Mouse (Mus musculus) lung, postnatal 0 days (tissue): ENCODE results near the gene Pigr. TPM values are rescaled to one million over a fixed set of nuclear protein-coding genes. Genes with fewer than 3 reads are reported as not detected.
A peak's percentile ranks its signal among the peaks of the same experiment; 100 is the strongest.

Experiments
- ATAC-seq: fragments of 200-750 bp; cut with Nextera tagmentation; 2 replicates; pipeline ENCODE4 v1.8.0; 2017; ENCODE audit warnings: moderate library complexity
- DNase-seq: peaks from one replicate; pipeline ENCODE4 v3.0.0-alpha.2; 2016; ENCODE audit warnings: low spot score
- H3K27ac ChIP-seq: fragments of 300-500 bp; sonication (generic); 2 replicates; pipeline ENCODE4 v1.5.1; 2014; ENCODE audit warnings: antibody characterized with exemption, mild to moderate bottlenecking, low read length, mixed read lengths
- H3K27me3 ChIP-seq: fragments of 300-500 bp; sonication (generic); replicated peaks from 2 replicates; pipeline ENCODE4 v1.6.1; 2014; ENCODE audit warnings: low read length, mixed read lengths; ENCODE audit not compliant: insufficient read depth
- H3K36me3 ChIP-seq: fragments of 300-500 bp; sonication (generic); 2 replicates; pipeline ENCODE4 v1.6.1; 2014; ENCODE audit warnings: low read length, mixed read lengths; ENCODE audit not compliant: insufficient read depth
- H3K4me1 ChIP-seq: fragments of 300-500 bp; sonication (generic); 2 replicates; pipeline ENCODE4 v1.6.1; 2014; ENCODE audit warnings: antibody characterized with exemption, low read depth, low read length, mixed read lengths; ENCODE audit not compliant: insufficient read depth
- H3K4me2 ChIP-seq: fragments of 300-500 bp; sonication (generic); replicated peaks from 2 replicates; pipeline ENCODE4 v1.6.1; 2014; ENCODE audit warnings: low read depth, mild to moderate bottlenecking, low read length, moderate library complexity, mixed read lengths
- H3K4me3 ChIP-seq: fragments of 300-500 bp; sonication (generic); 2 replicates; pipeline ENCODE4 v1.5.1; 2014; ENCODE audit warnings: low read depth, low read length
- H3K9ac ChIP-seq: fragments of 300-500 bp; sonication (generic); replicated peaks from 2 replicates; pipeline ENCODE4 v1.6.1; 2014; ENCODE audit warnings: low read depth, mild to moderate bottlenecking
- H3K9me3 ChIP-seq: fragments of 300-500 bp; sonication (generic); 2 replicates; pipeline ENCODE4 v1.6.1; 2016; ENCODE audit warnings: low read length, mixed read lengths
- CTCF ChIP-seq: IDR thresholded peaks from 2 replicates; pipeline ENCODE4 v1.5.1; 2016; ENCODE audit warnings: antibody characterized with exemption, mild to moderate bottlenecking
- EP300 ChIP-seq: IDR thresholded peaks from 2 replicates; pipeline ENCODE4 v1.6.1; 2016; ENCODE audit warnings: antibody characterized with exemption, mild to moderate bottlenecking, control low read depth
- WGBS: fragments of 180-500 bp; shearing (Covaris S2); extraction: QIAGEN DNeasy Blood & Tissue Kit; methylation state at CpG from one replicate; pipeline ENCODE4 v1.1.7; 2014; 5-methylcytosine and 5-hydroxymethylcytosine counted together
- polyA plus RNA-seq: library from polyadenylated mRNA; unstranded; fragments of >200 nt; fragmentation: Nextera tagmentation; extraction: Ambion mirVana; gene quantifications from 2 replicates; pipeline ENCODE4 v1.2.1, GENCODE M21; 2015

Gene Pigr
- polyA plus RNA-seq, result 0.08 and 0.26 TPM in 2 replicates

DNA sequence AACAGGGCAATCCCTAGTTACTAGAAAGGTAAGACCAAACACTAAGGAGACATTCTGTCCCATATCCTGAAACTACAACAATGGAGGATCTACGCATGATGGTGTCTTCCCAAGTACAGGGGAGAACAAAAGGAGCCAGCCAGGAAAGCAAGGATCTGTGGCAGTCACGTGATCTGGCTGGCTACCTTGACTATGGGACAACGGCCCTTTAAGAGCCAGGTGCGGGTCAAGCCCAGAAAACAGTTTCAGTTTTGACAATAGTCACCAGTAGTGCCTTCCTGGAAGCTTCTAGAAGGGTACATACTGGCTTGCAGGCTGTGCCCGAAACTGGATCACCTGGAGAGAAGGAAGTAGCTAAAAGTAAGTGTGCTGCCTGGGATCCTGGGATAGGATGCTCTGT lies at the start of gene Pigr:
Gene Pigr (plus strand): TSS at position 237 of the 400 bp plus-strand sequence.
- no peak for ATAC-seq
- H3K4me2 ChIP-seq, result no peak within 1 kb of the TSS
- no peak within 1 kb of the TSS for H3K9ac ChIP-seq
- no peaks in the 10 kb centered on the region for H3K27me3 ChIP-seq
- H3K9me3 ChIP-seq, result no peaks in the 10 kb centered on the region
- no peaks in the 10 kb centered on the region for H3K4me1 ChIP-seq
- TF ChIP-seq EP300 (no peak), CTCF (no peak)
- 78% methylated on average over 5 of the region's 5 CpGs for WGBS
- H3K36me3 ChIP-seq, result no peaks in the 10 kb centered on the region
- H3K4me3 ChIP-seq, result no peak within 1 kb of the TSS
- DNase-seq, result no peak
- H3K27ac ChIP-seq, result no peak within 1 kb of the TSS

DNA sequence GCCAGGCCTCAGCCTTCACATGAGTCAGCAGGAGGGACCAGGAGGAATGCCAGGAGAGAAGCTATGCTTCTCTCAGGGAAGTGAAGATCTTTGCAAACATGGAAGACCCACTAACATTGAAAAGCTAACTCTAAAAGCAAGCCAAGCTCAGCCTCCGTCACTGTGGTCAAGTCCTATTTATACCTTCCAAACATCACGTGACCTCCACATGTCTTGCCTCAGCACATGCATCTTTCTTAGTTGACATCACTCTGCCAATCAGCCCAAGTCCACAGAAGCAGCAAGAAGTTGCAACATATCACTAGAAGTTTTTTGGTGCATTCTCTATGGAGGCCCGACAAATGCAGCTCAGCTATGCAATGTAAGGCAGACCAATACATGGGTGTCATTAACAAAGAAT lies 46.6 kb upstream of the Pigr start:
- Histone ChIP-seq H3K4me3 (no peak overlapping the region), H3K9ac (no peak overlapping the region), H3K27me3 (no peaks in the 10 kb centered on the region), H3K27ac (no peak overlapping the region), H3K4me1 (no peaks in the 10 kb centered on the region), H3K4me2 (no peak overlapping the region), H3K36me3 (no peaks in the 10 kb centered on the region), H3K9me3 (no peaks in the 10 kb centered on the region)
- DNase-seq, result no peak
- ATAC-seq, result no peak
- 78% methylated on average over 3 of the region's 3 CpGs for WGBS
- no peak for TF ChIP-seq EP300
- no peak for TF ChIP-seq CTCF

DNA sequence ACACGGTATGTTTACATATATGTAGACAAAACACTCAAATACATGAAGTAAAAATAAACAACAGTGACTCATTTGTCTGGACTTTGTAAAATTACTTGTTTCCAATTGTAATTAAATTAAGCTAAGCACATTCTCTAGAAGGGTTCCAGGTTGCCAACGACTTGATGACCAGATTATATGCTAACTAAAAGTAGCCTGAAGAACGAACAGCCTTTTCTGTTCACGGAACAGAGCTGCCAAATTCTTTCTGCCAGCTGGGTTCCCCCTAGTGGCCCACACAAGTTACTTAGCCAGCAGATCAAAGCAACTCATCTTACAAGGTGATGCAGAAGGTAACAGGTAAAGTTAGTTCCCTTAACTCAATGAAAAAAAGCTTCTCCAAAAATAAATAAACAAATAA lies 42.4 kb upstream of the Pigr start:
- Histone ChIP-seq H3K4me2 (0 out of 2 replicates have a peak overlapping the region, but pooled peaks have one; percentile 3), H3K27ac (no peak overlapping the region), H3K36me3 (no peaks in the 10 kb centered on the region), H3K9ac (no peak overlapping the region), H3K4me1 (no peaks in the 10 kb centered on the region), H3K4me3 (no peak overlapping the region), H3K27me3 (no peaks in the 10 kb centered on the region), H3K9me3 (no peaks in the 10 kb centered on the region)
- peak; percentile 83 for DNase-seq
- 5% methylated on average over 4 of the region's 4 CpGs for WGBS
- TF ChIP-seq CTCF (peak; percentile 74), EP300 (no peak; the same call in 1 of the 2 replicates)
- peak; percentile 59 for ATAC-seq

GRCm38 (mm10) chr1:130787001-130787400 lies 39.5 kb upstream of the Pigr start:
- ATAC-seq (peak; percentile 60), DNase-seq (peak; percentile 31)
- Histone ChIP-seq H3K9me3 (no peaks in the 10 kb centered on the region), H3K4me2 (no peak overlapping the region), H3K9ac (no peak overlapping the region), H3K4me3 (no peak overlapping the region), H3K4me1 (no peaks in the 10 kb centered on the region), H3K36me3 (no peaks in the 10 kb centered on the region), H3K27ac (no peak overlapping the region), H3K27me3 (no peaks in the 10 kb centered on the region)
- TF ChIP-seq CTCF, result peak; percentile 61
- TF ChIP-seq EP300, result no peak
- WGBS, result 34% methylated on average over 4 of the region's 4 CpGs

- 52% methylated on average over 3 of the region's 3 CpGs for WGBS
- no peak for DNase-seq
- no peaks in the 10 kb centered on the region for H3K27me3 ChIP-seq
- no peak for TF ChIP-seq CTCF
- TF ChIP-seq EP300, result no peak
- no peak overlapping the region for H3K27ac ChIP-seq
- H3K36me3 ChIP-seq, result no peaks in the 10 kb centered on the region
- peak; percentile 28 for ATAC-seq
- no peak overlapping the region for H3K4me2 ChIP-seq
- H3K9ac ChIP-seq, result no peak overlapping the region
- no peaks in the 10 kb centered on the region for H3K4me1 ChIP-seq
- no peak overlapping the region for H3K4me3 ChIP-seq
- H3K9me3 ChIP-seq, result no peaks in the 10 kb centered on the region
These were observed 36.7 kb upstream of the Pigr start for GRCm38 (mm10) chr1:130789512-130790451.

DNA sequence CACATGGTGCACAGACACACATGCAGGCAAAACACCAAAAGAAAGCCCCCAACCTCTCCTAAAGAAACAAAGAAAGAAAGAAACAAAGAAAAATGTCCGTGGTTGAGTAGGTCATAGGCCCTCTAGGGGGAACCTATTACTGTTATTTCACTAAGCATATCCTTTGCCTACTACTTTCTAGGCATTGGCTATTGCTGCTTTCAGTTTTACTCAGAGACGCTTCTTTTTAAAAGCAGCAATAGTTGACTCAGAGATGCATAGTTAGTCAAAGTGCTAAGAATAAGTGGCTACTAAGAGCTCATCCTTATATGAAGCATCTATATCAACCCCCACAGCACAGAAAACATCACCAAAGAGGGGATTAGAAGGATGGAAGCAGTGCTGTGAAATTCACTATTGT lies 31.2 kb upstream of the Pigr start:
- H3K4me1 ChIP-seq, result no peaks in the 10 kb centered on the region
- H3K4me2 ChIP-seq, result no peak overlapping the region
- DNase-seq, result no peak
- no peak overlapping the region for H3K4me3 ChIP-seq
- no peaks in the 10 kb centered on the region for H3K36me3 ChIP-seq
- H3K9ac ChIP-seq, result no peak overlapping the region
- no peaks in the 10 kb centered on the region for H3K27me3 ChIP-seq
- H3K27ac ChIP-seq, result no peak overlapping the region
- TF ChIP-seq EP300 (no peak), CTCF (no peak)
- 66% methylated on average over 2 of the region's 2 CpGs for WGBS
- no peak for ATAC-seq
- H3K9me3 ChIP-seq, result no peaks in the 10 kb centered on the region
